Mouse (Mus musculus): Measurements from ENCODE around the gene Csrp1. TPM values are rescaled to one million over a fixed set of nuclear protein-coding genes. Genes with fewer than 3 reads are reported as not detected.

Csrp1 gene
- total and polyA plus RNA-seq, 3 experiments: 0.05 to 0.38 TPM; not detected in 1

DNA sequence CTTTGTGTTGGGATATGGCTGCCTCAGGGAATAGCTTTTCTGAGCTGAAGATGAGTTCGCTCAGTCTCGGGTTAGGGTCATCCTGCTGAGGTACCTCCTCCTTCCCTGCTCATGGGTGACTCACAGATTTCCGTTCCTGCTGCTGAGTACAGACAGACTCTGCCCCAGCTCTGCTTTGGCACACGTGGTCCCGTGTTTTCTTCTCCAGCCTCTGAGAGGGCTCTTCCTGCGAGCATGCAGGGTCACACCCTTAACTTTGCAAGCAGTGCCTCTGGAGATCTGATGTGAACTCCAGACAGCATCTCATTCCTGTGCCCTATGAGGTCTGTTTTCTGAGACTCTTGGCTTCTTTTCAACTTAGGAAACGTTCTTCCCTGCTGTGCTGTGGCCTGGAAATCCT, 8.7 kb upstream of the Csrp1 start:
- H3K36me3 ChIP-seq (replicated peaks): no peaks in the 10 kb centered on the region
- no peak for TF ChIP-seq TAL1 (conservative IDR thresholded peaks at IDR 0.05; ENCODE audit: low read depth, low read length)
- TF ChIP-seq GATA2 (IDR thresholded peaks at IDR 0.05; ENCODE audit: borderline replicate concordance, low read depth, low read length): no peak
- TF ChIP-seq GATA1 (IDR thresholded peaks at IDR 0.05; ENCODE audit: borderline replicate concordance, low read length): no peak
- no peak for TF ChIP-seq CTCF (IDR thresholded peaks at IDR 0.05; ENCODE audit: low read depth, low read length)
- no peak for TF ChIP-seq POLR2AphosphoS5 (IDR thresholded peaks at IDR 0.05; ENCODE audit: insufficient replicate concordance, low read depth, low read length)
- 0 out of 2 replicates have a peak, but pooled peaks cover 2% of the 10 kb centered on the region for H3K9me3 ChIP-seq (replicated peaks)
- DNase-seq (ENCODE audit: low spot score) (no peak), ATAC-seq (ENCODE audit: extremely low read depth, insufficient number of reproducible peaks, low FRiP score, poor library complexity, severe bottlenecking) (no peak)
- H3K4me3 ChIP-seq (ENCODE audit: low read depth, low read length): no peak overlapping the region
- H3K4me1 ChIP-seq (ENCODE audit: insufficient read depth, low read depth, low read length): peaks cover 18% of the 10 kb centered on the region
- H3K27me3 ChIP-seq (ENCODE audit: insufficient read depth, low read length): no peaks in the 10 kb centered on the region

DNA sequence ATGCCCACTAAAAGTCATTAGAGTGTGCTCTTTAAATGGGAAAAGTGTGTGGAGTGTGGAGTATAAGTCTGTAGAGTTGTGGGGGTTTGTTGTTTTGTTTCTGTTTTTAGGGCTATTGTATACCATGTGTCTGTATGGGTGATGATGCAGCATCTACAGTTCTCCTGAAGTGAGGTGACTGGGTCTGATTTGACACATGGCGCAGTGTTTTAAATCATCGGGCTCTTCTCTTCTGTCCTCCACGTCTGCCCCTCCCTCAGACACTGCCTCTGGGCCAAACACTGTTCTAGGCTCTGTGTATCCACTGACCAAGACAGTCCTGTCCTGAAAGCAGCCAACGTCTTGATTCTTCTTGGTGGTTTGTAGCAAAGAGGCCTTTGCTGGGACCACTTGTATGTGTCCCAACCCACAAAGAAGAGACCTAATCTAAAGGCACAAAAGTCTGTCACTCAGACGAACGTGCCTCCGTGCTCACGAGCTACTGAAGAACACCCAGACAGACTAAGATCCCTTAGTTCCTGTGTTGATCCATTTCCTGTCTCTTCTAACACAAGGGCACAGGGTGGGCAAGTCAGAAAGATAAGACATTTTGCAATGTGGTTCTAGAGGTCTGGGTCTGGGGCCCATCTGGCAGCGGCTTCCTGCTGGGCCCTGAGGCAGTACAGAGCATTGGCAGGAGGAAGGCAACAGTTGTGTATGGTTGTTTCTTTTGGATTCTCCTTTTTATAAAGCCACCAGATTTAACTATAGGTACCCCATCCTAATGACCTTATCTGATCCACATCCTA, 5.6 kb upstream of the Csrp1 start:
- no peaks in the 10 kb centered on the region for H3K9me3 ChIP-seq (replicated peaks)
- no peak for ATAC-seq (ENCODE audit: extremely low read depth, insufficient number of reproducible peaks, low FRiP score, poor library complexity, severe bottlenecking)

GRCm38 (mm10) chr1:135714901-135715609, 4.8 kb upstream of the Csrp1 start:
- H3K27me3 ChIP-seq (ENCODE audit: insufficient read depth, low read length): no peaks in the 10 kb centered on the region
- ATAC-seq (ENCODE audit: extremely low read depth, insufficient number of reproducible peaks, low FRiP score, poor library complexity, severe bottlenecking) (0 out of 2 replicates have a peak, but pooled peaks have one; percentile 22), DNase-seq (ENCODE audit: low spot score) (no peak)
- H3K9me3 ChIP-seq (replicated peaks): no peaks in the 10 kb centered on the region
- TF ChIP-seq GATA1 (IDR thresholded peaks at IDR 0.05; ENCODE audit: borderline replicate concordance, low read length) (no peak), TAL1 (conservative IDR thresholded peaks at IDR 0.05; ENCODE audit: low read depth, low read length) (0 out of 2 replicates have a peak, but pooled peaks have one; percentile 3)
- H3K4me1 ChIP-seq (ENCODE audit: insufficient read depth, low read depth, low read length): peaks cover 21% of the 10 kb centered on the region
- H3K36me3 ChIP-seq (replicated peaks): no peaks in the 10 kb centered on the region
- H3K4me3 ChIP-seq (ENCODE audit: low read depth, low read length): no peak overlapping the region; the same call in 1 of the 2 replicates

More for the DNA sequence above, 5.6 kb upstream of the Csrp1 start:
- TF ChIP-seq GATA2 (IDR thresholded peaks at IDR 0.05; ENCODE audit: borderline replicate concordance, low read depth, low read length): no peak
- TF ChIP-seq TAL1 (conservative IDR thresholded peaks at IDR 0.05; ENCODE audit: low read depth, low read length): no peak
- no peak overlapping the region for H3K4me3 ChIP-seq (ENCODE audit: low read depth, low read length)
- peaks cover 18% of the 10 kb centered on the region for H3K4me1 ChIP-seq (ENCODE audit: insufficient read depth, low read depth, low read length)
- no peaks in the 10 kb centered on the region for H3K27me3 ChIP-seq (ENCODE audit: insufficient read depth, low read length)
- no peak for DNase-seq (ENCODE audit: low spot score)
- H3K36me3 ChIP-seq (replicated peaks): no peaks in the 10 kb centered on the region

DNA sequence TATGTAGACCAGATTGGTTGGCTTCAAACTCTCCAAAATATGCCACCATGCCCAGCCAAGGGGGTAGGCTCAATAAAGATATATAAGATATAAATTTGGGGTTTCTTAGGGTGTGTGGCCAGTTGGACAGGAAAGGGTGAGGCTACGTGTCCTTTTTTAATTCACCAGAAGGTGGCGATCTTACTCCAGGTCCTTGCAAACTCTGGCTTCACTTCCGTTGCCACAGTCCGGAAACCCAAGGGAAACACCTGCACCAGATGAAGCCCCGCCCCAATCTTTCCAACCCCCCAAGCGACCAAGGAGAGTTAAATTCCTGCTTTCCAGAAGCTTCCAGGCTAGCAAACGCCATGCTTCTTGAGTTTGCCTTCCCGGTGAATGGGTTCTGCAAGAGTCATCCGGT, 375 bp upstream of the Csrp1 start:
- no peak for TF ChIP-seq GATA2 (IDR thresholded peaks at IDR 0.05; ENCODE audit: borderline replicate concordance, low read depth, low read length)
- TF ChIP-seq CTCF (IDR thresholded peaks at IDR 0.05; ENCODE audit: low read depth, low read length): peak; percentile 52; the same call in 1 of the 2 replicates
- no peaks in the 10 kb centered on the region for H3K27me3 ChIP-seq (ENCODE audit: insufficient read depth, low read length)
- H3K4me3 ChIP-seq (ENCODE audit: low read depth, low read length): no peak overlapping the region
- H3K36me3 ChIP-seq (replicated peaks): no peaks in the 10 kb centered on the region
- peaks cover 12% of the 10 kb centered on the region for H3K4me1 ChIP-seq (ENCODE audit: insufficient read depth, low read depth, low read length)
- no peaks in the 10 kb centered on the region for H3K9me3 ChIP-seq (replicated peaks)
- ATAC-seq (ENCODE audit: extremely low read depth, insufficient number of reproducible peaks, low FRiP score, poor library complexity, severe bottlenecking): peak; percentile 28; the same call in 1 of the 2 replicates
- peak; percentile 49 for DNase-seq (ENCODE audit: low spot score)

DNA sequence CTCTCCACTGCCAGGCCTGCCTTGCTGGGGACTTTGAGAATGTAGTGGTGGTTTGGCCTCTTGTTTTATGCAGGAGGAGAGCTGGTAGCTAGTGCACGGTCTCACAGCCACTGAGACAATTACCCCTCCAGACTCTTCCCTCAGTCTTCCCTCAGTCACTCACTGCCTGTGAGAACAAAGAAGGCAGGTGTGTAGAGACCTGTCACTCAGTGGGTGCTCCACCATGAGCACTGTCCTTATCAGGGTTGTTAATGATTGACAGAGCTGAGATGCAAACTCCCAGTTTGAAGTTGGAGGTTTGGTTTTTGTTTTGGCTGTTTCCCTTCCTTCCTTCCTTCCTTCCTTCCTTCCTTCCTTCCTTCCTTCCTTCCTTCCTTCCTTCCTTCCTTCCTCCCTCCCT, 3.2 kb downstream of the Csrp1 start:
- TF ChIP-seq TAL1 (conservative IDR thresholded peaks at IDR 0.05; ENCODE audit: low read depth, low read length) (no peak), CTCF (IDR thresholded peaks at IDR 0.05; ENCODE audit: low read depth, low read length) (no peak), POLR2AphosphoS5 (IDR thresholded peaks at IDR 0.05; ENCODE audit: insufficient replicate concordance, low read depth, low read length) (no peak), GATA2 (IDR thresholded peaks at IDR 0.05; ENCODE audit: borderline replicate concordance, low read depth, low read length) (no peak), GATA1 (IDR thresholded peaks at IDR 0.05; ENCODE audit: borderline replicate concordance, low read length) (no peak)
- Histone ChIP-seq H3K4me3 (ENCODE audit: low read depth, low read length) (no peak overlapping the region), H3K9me3 (replicated peaks) (no peaks in the 10 kb centered on the region), H3K27me3 (ENCODE audit: insufficient read depth, low read length) (0 out of 2 replicates have a peak, but pooled peaks cover 2% of the 10 kb centered on the region), H3K36me3 (replicated peaks) (no peaks in the 10 kb centered on the region), H3K4me1 (ENCODE audit: insufficient read depth, low read depth, low read length) (peaks cover 3% of the 10 kb centered on the region; the same call in 1 of the 2 replicates)
- ATAC-seq (ENCODE audit: extremely low read depth, insufficient number of reproducible peaks, low FRiP score, poor library complexity, severe bottlenecking): no peak
- DNase-seq (ENCODE audit: low spot score): no peak

GRCm38 (mm10) chr1:135724134-135724533, 4.3 kb downstream of the Csrp1 start:
- no peak for DNase-seq (ENCODE audit: low spot score)
- no peak for ATAC-seq (ENCODE audit: extremely low read depth, insufficient number of reproducible peaks, low FRiP score, poor library complexity, severe bottlenecking)
- Histone ChIP-seq H3K27me3 (ENCODE audit: insufficient read depth, low read length) (peaks cover 10% of the 10 kb centered on the region), H3K36me3 (replicated peaks) (no peaks in the 10 kb centered on the region), H3K9me3 (replicated peaks) (no peaks in the 10 kb centered on the region), H3K4me3 (ENCODE audit: low read depth, low read length) (no peak overlapping the region), H3K4me1 (ENCODE audit: insufficient read depth, low read depth, low read length) (peaks cover 5% of the 10 kb centered on the region; the same call in 1 of the 2 replicates)
- TF ChIP-seq CTCF (IDR thresholded peaks at IDR 0.05; ENCODE audit: low read depth, low read length) (no peak), GATA1 (IDR thresholded peaks at IDR 0.05; ENCODE audit: borderline replicate concordance, low read length) (no peak), GATA2 (IDR thresholded peaks at IDR 0.05; ENCODE audit: borderline replicate concordance, low read depth, low read length) (no peak), TAL1 (conservative IDR thresholded peaks at IDR 0.05; ENCODE audit: low read depth, low read length) (no peak), POLR2AphosphoS5 (IDR thresholded peaks at IDR 0.05; ENCODE audit: insufficient replicate concordance, low read depth, low read length) (no peak)
